Mouse (Mus musculus): Measurements from ENCODE around the gene B230104I21Rik. TPM values are rescaled to one million over a fixed set of nuclear protein-coding genes. Genes with fewer than 3 reads are reported as not detected.

The B230104I21Rik gene
- polyA plus RNA-seq, 1 experiment from 2014 or later = not detected

DNA sequence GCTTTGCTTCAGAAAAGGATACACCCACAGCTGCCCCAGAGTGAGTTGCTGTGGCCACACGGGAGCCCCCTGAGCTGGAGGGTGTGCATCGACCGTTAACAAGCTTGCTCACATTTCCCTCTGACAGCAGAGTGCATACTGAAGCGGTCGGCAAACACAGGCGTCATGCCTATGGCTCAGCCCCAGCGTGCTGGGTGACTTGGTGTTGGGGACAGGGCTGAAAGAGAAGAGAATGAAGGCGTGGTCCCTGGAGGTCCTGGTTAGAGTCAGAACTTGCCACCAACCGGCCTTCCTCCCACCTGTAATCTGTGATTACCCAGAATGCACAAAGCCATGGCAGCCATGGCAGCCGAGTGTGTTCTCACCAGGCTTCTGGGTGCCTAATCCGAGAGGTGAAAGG lies 22.9 kb downstream of the B230104I21Rik start:
- Histone ChIP-seq H3K36me3 (peaks cover 6% of the 10 kb centered on the region; the same call in 1 of the 2 replicates), H3K4me1 (peaks cover 41% of the 10 kb centered on the region), H3K27me3 (ENCODE audit: insufficient read depth, poor library complexity, severe bottlenecking) (peaks cover 46% of the 10 kb centered on the region), H3K4me3 (no peak overlapping the region), H3K27ac (peak overlapping the region; percentile 83), H3K9me3 (no peaks in the 10 kb centered on the region)
- 39% methylated on average over 11 of the region's 11 CpGs for WGBS
- no peak for DNase-seq (ENCODE audit: low spot score)

DNA sequence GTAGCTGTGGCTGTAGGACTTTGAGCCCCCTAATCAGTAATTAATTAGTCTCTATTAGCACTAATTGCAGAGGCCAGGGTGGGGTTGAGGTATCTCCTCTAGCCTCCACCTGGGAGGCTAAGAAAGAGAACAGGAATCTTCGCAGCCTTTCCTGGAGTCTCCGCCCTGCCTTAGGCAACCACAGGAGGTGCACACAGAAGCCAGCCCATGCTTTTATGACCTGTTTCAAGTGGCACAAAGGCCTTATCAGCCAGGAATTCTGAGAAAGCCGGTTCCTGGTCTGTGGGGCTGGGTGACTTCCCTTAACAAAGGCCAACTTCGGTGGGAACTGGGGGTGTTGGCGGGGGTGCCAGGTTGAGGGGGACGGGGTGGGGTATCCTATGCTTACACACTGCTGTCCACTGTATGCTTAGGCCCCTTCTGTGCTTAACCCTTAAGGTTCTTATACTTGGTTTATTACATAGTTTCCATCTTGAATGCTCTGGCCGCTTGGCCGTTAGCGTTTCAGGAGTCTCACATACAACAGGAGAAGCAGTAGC lies 23.9 kb downstream of the B230104I21Rik start:
- no peak for DNase-seq (ENCODE audit: low spot score)
- 73% methylated on average over 9 of the region's 9 CpGs for WGBS
- H3K36me3 ChIP-seq = 0 out of 2 replicates have a peak, but pooled peaks cover 4% of the 10 kb centered on the region
- H3K4me1 ChIP-seq = peaks cover 42% of the 10 kb centered on the region
- no peaks in the 10 kb centered on the region for H3K9me3 ChIP-seq
- no peak overlapping the region for H3K4me3 ChIP-seq
- peak overlapping the region; percentile 83 for H3K27ac ChIP-seq
- H3K27me3 ChIP-seq (ENCODE audit: insufficient read depth, poor library complexity, severe bottlenecking) = peaks cover 44% of the 10 kb centered on the region

DNA sequence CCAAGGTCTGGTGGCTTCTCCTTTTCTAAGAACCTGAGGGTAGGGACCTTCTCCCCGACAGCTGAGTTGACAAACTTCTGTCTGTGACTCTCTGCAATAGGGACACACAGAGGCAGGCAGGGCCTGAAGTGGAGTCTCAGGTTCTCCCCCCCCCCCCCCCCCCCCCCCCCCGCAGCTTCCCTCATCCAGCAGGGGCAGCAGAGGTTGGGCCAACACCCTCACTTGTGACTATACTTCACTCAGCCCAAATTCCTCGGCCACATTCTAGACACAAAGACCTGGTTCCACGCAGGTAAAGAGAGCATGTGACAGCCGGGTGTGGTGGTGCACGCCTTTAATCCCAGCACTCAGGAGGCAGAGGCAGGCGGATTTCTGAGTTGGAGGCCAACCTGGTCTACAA lies 24.5 kb downstream of the B230104I21Rik start:
- 78% methylated on average over 6 of the region's 7 CpGs for WGBS
- Histone ChIP-seq H3K27me3 (ENCODE audit: insufficient read depth, poor library complexity, severe bottlenecking) (peaks cover 47% of the 10 kb centered on the region), H3K27ac (peak overlapping the region; percentile 83; the same call in 1 of the 2 replicates), H3K36me3 (peaks cover 1% of the 10 kb centered on the region; the same call in 1 of the 2 replicates), H3K4me3 (no peak overlapping the region), H3K4me1 (peaks cover 42% of the 10 kb centered on the region), H3K9me3 (no peaks in the 10 kb centered on the region)
- no peak for DNase-seq (ENCODE audit: low spot score)

DNA sequence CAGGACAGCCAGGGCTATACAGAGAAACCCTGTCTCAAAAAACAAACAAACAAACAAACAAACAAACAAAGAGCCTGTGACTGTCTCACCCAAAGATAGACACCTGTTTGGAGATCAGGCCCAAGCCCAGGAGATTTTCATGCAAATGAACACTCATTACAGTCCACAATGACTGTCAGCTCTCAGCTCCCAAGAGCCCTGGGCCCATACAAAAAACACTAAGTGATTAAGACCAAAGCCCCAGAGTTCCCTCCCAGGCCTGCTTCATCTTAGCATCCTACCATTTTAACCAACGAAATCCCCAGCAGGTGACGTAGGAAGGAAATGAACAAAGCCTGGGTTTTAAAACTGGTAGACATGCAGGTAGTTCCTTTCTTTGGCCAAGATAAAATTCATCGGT lies 24.9 kb downstream of the B230104I21Rik start:
- WGBS = 90% methylated on average over 3 of the region's 3 CpGs

DNA sequence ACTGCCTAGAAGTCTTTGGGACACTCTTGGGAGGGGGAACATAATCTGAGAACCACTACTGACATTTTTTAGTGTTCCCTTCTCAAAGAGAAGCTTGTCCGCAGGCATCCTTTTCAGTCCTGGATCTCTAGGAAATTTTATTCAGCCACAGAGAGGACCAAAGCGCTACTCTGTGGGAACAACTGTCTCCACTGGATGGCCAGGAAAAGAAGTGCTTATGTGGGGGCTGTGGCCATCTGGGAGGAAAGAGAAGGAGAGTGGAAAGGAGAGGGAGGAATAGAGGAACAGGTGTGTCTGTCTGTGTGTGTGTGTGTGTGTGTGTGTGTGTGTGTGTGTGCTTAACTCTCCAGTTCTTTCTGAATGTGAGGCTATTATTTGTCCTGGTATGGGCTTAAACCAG lies 28.8 kb downstream of the B230104I21Rik start:
- no peaks in the 10 kb centered on the region for H3K9me3 ChIP-seq
- peaks cover 5% of the 10 kb centered on the region; the same call in 1 of the 2 replicates for H3K36me3 ChIP-seq
- H3K27ac ChIP-seq = no peak overlapping the region
- H3K27me3 ChIP-seq (ENCODE audit: insufficient read depth, poor library complexity, severe bottlenecking) = peaks cover 53% of the 10 kb centered on the region
- no peak for DNase-seq (ENCODE audit: low spot score)
- no peak overlapping the region for H3K4me3 ChIP-seq
- 94% methylated on average over 2 of the region's 2 CpGs for WGBS
- H3K4me1 ChIP-seq = peaks cover 38% of the 10 kb centered on the region

More for the DNA sequence above, 24.9 kb downstream of the B230104I21Rik start:
- Histone ChIP-seq H3K27ac (no peak overlapping the region), H3K27me3 (ENCODE audit: insufficient read depth, poor library complexity, severe bottlenecking) (peaks cover 51% of the 10 kb centered on the region), H3K9me3 (no peaks in the 10 kb centered on the region), H3K4me3 (no peak overlapping the region), H3K4me1 (peaks cover 42% of the 10 kb centered on the region), H3K36me3 (peaks cover 5% of the 10 kb centered on the region; the same call in 1 of the 2 replicates)
- DNase-seq (ENCODE audit: low spot score) = no peak

DNA sequence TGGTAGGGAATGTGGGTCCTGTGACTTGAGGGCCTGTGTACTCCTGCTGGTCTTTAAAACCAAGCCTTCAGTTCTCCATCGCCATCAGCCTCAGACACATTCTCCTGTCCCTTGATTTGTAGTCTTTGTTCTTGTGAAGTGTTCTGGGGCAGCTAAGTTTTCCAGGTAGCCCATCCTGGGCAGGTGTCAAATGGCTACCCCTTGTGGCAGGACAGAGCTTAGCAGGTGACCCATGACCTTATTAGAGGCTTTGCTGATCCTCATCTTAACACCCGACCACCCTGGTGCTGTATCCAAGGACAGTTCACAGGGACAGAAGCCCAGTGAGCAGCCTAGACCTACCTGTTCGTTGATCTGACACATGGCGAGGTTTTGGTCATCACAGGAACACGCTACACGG lies 30.9 kb downstream of the B230104I21Rik start:
- no peak for DNase-seq (ENCODE audit: low spot score)
- WGBS = 79% methylated on average over 6 of the region's 6 CpGs
- Histone ChIP-seq H3K27ac (peak overlapping the region; percentile 29; the same call in 1 of the 2 replicates), H3K4me1 (peaks cover 47% of the 10 kb centered on the region), H3K27me3 (ENCODE audit: insufficient read depth, poor library complexity, severe bottlenecking) (peaks cover 67% of the 10 kb centered on the region), H3K9me3 (no peaks in the 10 kb centered on the region), H3K4me3 (no peak overlapping the region), H3K36me3 (peaks cover 5% of the 10 kb centered on the region; the same call in 1 of the 2 replicates)

DNA sequence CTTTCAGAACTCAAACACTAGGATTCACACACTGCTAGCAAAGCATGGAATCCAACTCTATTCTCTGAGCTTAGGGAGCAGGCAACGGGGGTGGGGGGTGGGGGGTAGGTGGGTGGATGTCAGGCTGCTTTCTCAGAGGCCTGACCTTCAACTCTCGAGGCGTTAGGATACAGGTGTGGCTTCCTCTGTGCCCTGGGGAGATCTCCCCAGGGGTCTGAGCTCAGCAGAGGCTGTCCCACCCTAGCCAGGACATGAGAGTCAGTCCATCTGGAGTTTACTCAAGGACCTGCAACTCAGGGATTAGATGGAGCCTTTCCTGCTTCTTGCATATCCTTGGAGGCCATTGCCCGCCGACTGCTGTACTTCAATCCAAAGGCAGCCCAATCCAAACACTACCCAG lies 33.2 kb downstream of the B230104I21Rik start:
- WGBS = 60% methylated on average over 5 of the region's 5 CpGs
- Histone ChIP-seq H3K27me3 (ENCODE audit: insufficient read depth, poor library complexity, severe bottlenecking) (peaks cover 71% of the 10 kb centered on the region), H3K36me3 (peaks cover 5% of the 10 kb centered on the region; the same call in 1 of the 2 replicates), H3K4me1 (peaks cover 48% of the 10 kb centered on the region), H3K4me3 (no peak overlapping the region), H3K27ac (peak overlapping the region; percentile 6), H3K9me3 (no peaks in the 10 kb centered on the region)
- no peak for DNase-seq (ENCODE audit: low spot score)

DNA sequence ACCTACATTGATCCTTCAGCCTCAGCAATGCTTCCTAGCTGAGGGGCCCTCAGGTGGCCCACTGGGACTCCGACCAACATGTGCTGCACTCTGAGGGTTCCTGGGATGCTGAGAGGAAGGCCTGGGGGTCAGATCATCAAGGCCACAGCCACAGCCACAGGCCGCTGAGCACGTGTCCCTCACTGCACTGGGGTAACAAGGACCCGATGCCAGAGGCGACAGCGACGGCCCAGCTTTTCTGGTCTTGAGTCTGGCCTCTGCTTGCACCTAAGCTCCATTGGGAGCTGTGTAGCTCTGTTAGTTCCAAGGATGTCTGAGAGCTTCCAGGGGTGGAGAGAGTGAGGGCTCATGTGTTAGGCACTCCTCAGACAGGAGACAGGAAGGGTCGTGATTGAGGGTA lies 34.9 kb downstream of the B230104I21Rik start:
- Histone ChIP-seq H3K4me3 (no peak overlapping the region), H3K27me3 (ENCODE audit: insufficient read depth, poor library complexity, severe bottlenecking) (peaks cover 67% of the 10 kb centered on the region), H3K4me1 (peaks cover 48% of the 10 kb centered on the region), H3K36me3 (no peaks in the 10 kb centered on the region), H3K9me3 (no peaks in the 10 kb centered on the region), H3K27ac (peak overlapping the region; percentile 67; the same call in 1 of the 2 replicates)
- WGBS = 69% methylated on average over 8 of the region's 8 CpGs
- DNase-seq (ENCODE audit: low spot score) = no peak

DNA sequence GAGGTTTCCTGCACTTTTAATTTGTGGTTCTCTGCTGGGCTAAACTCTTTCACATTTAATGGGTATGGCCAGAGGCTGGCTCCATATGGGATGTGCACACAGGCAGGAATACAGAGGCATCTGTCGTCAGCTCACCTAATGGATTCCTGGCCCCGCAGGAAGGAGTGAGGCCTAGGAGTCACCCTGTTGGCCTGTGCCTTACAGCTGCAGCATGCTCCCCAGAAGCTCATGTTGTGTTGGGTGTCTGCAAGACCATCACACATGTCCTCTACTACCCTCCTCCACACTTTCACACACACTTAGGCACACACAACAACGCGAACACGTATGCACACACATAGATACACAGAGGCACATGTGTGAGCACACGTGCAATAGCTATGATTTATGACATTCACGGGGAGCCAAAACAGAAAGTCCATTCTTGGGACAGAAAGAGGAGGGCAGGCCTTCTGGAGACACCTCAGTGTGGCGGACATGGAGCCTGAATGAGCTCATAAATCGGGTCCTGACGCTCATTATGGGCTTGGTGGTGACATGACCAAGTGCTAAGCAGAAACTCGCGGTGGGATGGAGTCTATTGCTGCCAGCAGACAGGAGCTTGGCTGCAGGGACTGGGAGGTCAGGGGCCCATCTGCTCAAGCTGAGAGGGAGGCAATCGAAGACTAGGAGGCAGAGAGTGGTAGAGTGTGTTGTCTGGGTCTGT lies 35.8 kb downstream of the B230104I21Rik start:
- Histone ChIP-seq H3K36me3 (no peaks in the 10 kb centered on the region), H3K4me3 (no peak overlapping the region), H3K9me3 (no peaks in the 10 kb centered on the region), H3K4me1 (peaks cover 52% of the 10 kb centered on the region), H3K27ac (0 out of 2 replicates have a peak overlapping the region, but pooled peaks have one; percentile 30), H3K27me3 (ENCODE audit: insufficient read depth, poor library complexity, severe bottlenecking) (peaks cover 60% of the 10 kb centered on the region)
- WGBS = 67% methylated on average over 13 of the region's 13 CpGs
- DNase-seq (ENCODE audit: low spot score) = no peak

DNA sequence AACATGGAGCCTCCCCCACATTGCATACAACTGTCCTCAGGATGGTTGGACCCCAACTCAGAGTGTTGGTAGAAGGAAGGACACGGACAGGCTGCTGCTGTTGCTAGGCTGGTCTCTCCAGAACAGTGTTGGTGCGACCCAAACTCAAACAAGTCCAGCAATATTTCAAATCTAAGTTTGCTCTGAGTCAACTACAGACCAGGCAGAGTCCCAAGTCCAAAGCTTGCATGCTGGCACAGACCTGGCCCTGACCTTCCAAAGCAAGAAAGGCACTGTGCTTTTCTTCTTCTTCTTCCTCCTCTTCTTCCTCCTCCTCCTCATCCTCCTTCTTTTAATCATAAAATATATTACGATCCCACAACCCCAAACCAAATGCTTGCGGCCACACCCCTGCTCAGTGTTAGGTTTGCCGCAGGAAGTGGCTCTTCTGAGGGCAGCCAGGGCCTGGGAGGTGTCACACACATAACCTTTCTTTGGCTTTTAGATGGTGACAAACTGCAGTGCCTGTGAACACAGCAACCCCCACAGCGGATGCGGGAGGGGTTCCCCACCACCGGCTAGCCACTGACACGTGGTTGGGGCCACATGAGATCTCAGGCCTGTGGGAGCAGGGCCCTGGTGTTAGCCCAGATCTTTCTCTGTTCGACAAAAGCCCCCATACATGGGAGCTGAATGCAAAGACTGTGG lies 40.2 kb downstream of the B230104I21Rik start:
- no peak overlapping the region for H3K4me3 ChIP-seq
- no peaks in the 10 kb centered on the region for H3K36me3 ChIP-seq
- WGBS = 80% methylated on average over 10 of the region's 10 CpGs
- no peak overlapping the region for H3K27ac ChIP-seq
- no peaks in the 10 kb centered on the region for H3K9me3 ChIP-seq
- no peak for DNase-seq (ENCODE audit: low spot score)
- H3K27me3 ChIP-seq (ENCODE audit: insufficient read depth, poor library complexity, severe bottlenecking) = peaks cover 57% of the 10 kb centered on the region
- H3K4me1 ChIP-seq = peaks cover 21% of the 10 kb centered on the region

DNA sequence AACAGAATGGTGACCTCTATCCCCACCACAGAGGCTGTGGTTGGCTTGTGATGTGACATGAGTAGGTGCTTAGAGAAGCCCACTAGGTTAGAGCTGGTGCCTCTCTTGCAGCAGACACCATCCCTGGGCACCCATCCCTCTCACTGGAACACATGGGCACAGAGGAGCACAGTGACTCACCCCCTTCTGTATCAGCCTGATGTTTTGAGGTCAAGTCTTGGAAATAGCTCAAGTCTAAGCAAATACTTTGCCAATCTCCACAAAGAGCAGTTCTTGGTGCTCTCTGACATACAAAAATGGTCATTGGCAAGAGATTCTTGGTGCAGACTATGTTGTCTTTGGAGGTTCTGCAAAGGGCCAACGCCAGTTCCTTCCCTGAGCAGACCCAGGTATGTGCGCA lies 42.9 kb downstream of the B230104I21Rik start:
- Histone ChIP-seq H3K36me3 (no peaks in the 10 kb centered on the region), H3K4me1 (0 out of 2 replicates have a peak, but pooled peaks cover 4% of the 10 kb centered on the region), H3K9me3 (no peaks in the 10 kb centered on the region), H3K27ac (no peak overlapping the region), H3K27me3 (ENCODE audit: insufficient read depth, poor library complexity, severe bottlenecking) (peaks cover 59% of the 10 kb centered on the region), H3K4me3 (no peak overlapping the region)
- WGBS = 94% methylated on average over 2 of the region's 2 CpGs
- DNase-seq (ENCODE audit: low spot score) = no peak

DNA sequence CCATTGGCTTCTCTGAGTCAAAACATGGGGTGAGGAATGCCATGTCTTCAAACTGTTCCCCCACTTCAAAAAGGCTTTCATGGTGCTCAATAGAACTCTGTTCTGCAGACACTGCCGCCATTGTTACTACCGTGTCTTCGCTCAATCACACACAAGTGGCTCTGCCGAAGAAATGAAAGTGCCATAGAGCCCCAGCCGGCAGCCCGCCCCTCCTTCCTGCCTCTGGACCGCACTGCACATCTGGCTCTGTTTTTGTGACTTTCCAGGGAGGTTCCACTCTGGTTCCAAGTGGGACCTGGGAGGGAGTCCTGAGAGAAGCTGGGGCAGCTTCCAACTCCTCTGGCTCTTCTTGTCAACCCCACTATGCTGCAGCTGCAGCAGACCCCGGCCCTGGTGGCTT lies 49.3 kb downstream of the B230104I21Rik start:
- no peak for DNase-seq (ENCODE audit: low spot score)
- no peaks in the 10 kb centered on the region for H3K36me3 ChIP-seq
- 68% methylated on average over 8 of the region's 8 CpGs for WGBS
- no peak overlapping the region for H3K4me3 ChIP-seq
- H3K27ac ChIP-seq = peak overlapping the region; percentile 56
- peaks cover 49% of the 10 kb centered on the region for H3K4me1 ChIP-seq
- H3K9me3 ChIP-seq = no peaks in the 10 kb centered on the region
- H3K27me3 ChIP-seq (ENCODE audit: insufficient read depth, poor library complexity, severe bottlenecking) = peaks cover 77% of the 10 kb centered on the region

DNA sequence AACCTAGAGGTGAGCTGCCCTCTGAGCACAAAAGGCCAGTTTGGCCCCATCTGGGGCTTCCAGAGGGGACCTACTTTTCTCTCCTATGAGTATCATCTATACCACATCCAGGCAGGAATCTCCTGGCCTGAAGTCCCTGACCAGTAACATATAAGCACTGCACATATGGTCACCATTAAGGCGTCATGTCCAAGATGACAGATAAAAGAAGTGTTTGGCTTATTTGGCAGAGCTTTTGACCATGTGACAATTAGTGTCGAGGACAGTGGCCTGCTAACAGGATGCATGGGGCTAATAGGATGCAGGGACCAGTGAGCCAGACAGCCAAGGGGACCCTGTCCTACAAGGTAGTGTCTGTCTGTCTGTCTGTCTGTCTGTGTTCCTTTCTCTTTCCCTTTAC lies 50.0 kb downstream of the B230104I21Rik start:
- Histone ChIP-seq H3K9me3 (no peaks in the 10 kb centered on the region), H3K36me3 (no peaks in the 10 kb centered on the region), H3K4me3 (no peak overlapping the region), H3K27ac (no peak overlapping the region), H3K4me1 (peaks cover 56% of the 10 kb centered on the region), H3K27me3 (ENCODE audit: insufficient read depth, poor library complexity, severe bottlenecking) (peaks cover 84% of the 10 kb centered on the region)
- no peak for DNase-seq (ENCODE audit: low spot score)
- WGBS = 66% methylated on average over 2 of the region's 2 CpGs
